Mouse (Mus musculus): ENCODE measurements around the gene Polg2.
"Not testable (repeated sequence)": the region's sequence is repeated elsewhere in the genome, so short reads cannot be mapped to it uniquely, and the experiment has no call there.

Polg2 gene

DNA sequence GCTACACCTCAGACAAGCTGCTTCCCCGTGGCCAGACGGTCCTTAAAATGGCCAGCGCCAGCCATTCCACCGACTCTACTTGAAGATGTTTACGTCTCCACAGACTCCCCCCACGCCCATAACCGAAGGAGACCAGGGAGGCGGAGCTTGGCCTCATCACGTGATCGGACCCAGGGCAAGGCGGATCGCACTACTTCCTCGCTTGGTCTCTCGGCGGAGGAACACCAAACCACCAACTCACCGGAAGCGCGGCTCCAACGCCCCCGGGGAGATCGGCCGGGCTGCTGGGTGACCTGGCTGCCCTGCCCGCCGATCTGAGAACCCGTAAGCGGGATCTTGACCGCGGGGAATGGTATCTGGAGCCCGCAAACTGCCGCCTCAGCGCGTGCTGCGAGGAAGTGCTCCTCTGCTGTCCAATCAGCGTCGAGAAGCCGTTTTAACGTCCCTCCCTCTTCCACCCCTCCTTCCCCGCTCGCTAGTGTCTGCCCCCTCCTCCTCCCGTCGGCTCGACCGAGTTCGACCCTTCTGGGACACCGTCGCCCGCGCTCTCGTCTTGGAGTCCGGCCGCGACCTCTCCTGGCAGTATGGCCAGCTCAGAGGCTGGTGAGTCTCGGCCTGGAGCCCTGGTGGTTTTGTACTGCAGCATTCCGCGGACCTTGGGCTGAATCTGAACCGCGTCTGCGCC is 9.6 kb upstream of the Polg2 start, which contains the start of the genes Ddx5 and Cep95:
TSS of gene Ddx5 (minus strand) at position 411 of the 685 bp plus-strand sequence.
TSS of gene Cep95 (plus strand) at position 478 of the 685 bp plus-strand sequence.
- peak; percentile 100 for DNase-seq

DNA sequence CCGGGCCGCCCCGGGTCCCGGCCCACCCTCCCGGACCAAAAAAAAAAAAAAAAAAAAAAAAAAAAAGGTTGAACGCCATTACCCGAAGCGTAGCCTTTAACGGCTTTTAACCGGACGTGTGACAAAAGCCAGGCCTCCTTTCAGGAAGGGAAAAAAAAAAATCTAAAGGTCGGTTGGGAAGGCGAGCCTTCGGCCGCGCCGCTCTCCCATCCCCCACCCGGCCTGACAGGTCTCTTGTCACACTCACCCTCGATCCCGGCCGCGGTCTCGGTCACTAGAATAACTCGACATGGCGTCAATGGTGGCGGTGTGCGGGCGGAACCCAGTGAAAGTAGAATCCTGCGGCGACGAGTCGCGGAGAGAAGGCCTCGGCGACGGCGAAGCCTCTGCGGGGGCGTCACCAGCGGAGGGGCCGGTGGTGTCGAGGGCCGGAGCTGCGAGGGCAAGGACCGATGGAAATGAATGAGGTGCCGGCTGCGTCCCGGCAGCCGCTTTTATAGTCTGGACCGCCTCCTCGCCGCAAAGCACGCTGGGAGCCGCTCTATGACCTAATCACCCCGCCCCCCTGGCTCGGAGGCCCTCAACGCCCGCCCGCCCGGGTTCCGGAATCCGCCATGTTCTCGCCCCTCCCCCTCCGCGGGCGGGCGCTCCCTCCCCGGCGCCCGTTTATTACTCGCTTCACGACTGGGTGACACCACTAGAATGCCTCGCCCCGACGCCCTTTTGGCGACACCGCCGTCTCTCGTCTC is 8.9 kb upstream of the Polg2 start:
- peak; percentile 99 for DNase-seq

DNA sequence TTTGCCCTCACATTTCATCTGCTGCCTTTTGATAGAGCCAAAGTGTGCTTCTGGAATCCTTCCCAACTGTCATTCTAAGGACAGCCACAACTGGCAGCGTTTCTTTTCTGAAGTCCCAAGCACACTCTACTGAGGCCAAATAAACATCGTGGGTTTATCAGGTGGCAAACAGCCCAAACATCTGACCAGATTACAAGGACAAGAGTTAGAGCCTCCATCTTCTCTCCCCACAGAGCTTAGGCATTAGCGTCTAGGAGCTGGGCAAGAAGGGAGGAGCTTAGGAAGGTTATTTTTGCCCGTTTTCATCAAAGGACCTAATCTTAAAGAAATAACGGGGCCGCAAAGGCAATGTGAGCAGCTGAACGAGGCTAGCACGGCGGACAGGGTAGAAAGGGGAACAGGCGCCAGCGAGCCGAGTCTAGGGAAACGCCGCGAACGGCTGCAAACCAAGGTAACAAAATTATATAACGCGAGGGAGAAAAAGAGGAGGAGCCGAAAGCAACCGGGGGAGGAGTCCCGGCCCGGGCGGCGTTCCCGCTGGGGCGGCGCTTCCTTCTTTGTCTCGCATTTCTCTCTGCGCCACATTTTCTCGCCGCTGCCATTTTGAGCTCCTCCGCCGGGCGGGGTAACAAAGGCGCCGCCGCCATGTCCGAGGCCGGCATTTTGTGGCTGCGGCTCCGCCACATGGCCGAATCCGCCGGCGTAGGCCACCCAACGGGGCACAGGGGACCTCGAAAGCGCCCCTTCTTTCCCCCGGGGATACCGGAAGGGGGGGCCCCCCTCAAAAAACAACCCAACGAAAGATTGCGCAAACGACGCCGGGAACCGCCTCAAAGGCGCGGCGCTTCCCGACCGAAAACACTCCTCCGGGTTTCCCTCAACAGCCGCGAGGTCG is 8.0 kb upstream of the Polg2 start:
- DNase-seq: peak; percentile 92

DNA sequence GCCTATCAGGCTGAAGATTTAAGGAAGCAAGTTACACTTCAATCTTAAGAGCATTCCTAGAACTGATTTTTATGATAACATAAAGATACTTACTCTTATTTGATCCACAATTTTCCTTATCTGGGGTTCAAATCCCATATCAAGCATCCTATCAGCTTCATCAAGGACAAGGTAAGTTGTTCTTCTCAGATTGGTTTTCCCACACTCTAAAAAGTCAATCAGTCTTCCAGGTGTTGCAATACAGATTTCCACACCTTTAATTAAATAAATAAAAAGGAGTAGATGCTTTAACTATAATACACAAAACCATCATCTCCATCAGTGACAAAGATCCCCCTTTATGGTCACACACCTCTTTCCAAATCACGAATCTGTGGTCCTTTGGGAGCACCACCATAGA is 5.7 kb upstream of the Polg2 start:
- no peak for DNase-seq

DNA sequence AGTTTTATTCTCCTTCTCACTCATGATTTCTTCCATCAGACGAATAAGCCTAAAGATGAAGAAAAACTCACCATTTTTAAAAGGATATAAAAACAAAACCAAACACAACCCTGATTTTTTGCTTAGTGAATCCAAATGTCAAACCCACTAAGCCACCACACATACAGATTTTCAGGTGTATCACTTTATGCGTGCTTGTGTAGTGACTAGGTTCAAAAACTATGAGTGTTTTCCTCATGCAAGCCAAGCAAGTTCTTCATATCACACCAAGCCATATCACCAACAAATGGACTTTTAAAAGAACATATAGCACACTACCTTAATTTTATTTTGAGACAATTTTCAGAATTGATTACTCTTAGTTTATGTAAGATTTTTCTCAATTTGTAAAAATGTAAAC is 5.1 kb upstream of the Polg2 start:
- DNase-seq: no peak

DNA sequence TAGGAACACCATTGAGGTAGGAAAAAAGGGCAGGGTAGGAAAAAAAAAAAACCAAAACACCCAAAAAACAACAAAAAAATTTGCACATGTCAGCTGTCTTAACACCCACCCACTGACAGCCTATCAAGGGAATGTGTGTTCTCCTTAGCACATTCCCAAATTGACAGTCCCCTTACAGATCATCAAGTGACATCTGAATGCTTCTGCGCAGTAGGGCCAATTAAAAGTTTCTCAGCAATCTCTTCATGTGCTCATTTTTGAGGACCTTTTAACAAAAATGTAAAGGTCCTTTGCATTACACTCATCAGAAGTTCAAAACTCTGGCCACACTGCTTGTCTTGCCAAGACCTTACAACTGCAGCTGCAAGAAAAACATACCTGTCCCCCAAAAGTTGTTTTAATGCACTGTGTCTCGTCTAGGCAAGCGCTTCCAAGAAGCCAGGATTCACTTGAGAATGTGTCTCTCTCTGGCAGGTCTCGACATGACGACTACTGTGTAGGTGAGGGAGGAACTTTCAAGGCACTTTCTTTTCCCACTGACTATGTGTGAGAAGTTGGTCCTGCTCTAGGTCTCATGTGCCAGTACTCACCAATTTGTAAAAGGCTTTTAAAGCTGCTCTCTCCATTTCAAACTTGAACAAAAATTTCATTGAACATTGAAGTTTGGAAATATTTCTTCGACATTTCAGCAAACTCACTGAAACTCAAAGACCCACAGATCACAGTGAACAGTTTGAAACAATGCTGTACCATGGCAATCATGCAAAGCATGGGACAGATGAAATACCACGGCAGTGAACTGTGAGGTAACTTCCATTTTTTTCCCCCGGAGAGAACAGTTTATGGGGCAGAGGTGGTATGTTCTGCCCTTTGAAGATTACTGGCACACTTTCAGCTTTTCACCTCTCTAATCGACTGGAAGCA is 3.8 kb upstream of the Polg2 start:
- no peak for DNase-seq

DNA sequence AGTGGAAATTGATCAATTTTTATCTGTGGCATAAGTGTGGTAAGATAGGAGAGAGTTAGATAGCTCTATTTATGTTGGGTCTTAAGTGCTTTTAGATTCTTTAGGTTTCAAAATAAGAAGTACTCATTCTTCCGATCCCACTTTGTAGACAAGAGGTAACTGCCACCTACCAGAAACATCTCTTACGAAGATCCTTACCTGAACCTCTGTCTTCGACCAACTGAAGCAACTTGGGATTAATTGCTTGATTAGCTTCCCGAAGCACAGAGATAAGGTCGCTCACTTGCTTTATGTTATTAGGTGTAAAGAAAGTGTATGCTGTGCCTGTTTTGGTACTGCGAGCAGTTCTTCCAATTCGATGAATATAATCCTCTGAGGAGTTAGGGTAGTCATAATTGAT is 2.9 kb upstream of the Polg2 start:
- not testable (repeated sequence) for DNase-seq

DNA sequence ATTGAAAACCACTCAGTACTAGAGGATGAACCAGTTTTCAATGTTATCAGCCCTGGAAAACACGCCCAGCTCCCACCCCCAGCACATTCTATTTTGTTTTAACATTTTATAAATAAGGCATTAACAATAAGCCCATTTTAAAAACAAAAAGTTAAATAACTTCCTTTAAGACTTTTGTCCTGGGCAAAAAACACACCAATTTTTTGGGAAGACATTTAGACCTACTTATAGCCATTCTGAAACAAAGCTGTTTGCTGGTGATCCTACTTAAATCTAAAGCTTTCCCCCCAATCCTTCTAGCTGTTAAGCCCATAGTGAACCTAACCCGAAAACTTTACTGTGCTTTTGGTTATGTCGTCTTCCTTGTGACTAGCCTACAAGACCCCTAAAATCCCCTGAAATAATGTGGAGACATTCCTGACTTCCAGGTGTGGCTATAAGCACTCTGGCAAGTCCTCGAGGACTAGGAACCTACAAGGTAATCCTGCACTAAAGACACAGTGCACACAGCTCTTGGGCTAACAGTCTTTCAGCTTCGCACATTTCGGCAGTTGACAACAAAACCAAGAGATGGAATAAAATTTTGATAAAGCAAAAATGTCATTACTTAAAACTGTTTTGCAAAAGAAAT is 1.4 kb upstream of the Polg2 start:
- no peak for DNase-seq

DNA sequence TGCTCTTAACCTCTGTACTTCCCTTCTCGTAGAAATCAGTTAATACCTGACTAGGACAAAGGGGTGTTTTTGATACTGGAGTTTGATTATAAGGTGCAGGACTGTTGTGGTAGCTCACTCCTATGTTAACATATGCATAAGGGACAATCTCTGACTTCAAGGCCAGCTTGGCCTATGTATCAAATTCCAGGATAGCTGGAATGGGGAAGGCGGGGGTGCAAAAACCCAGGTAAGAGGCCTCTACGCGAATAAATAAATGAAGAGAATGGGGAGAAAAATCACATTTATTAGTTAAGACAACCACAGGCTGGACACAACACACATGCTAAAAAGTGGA is 720 bp upstream of the Polg2 start:
- DNase-seq: no peak

DNA sequence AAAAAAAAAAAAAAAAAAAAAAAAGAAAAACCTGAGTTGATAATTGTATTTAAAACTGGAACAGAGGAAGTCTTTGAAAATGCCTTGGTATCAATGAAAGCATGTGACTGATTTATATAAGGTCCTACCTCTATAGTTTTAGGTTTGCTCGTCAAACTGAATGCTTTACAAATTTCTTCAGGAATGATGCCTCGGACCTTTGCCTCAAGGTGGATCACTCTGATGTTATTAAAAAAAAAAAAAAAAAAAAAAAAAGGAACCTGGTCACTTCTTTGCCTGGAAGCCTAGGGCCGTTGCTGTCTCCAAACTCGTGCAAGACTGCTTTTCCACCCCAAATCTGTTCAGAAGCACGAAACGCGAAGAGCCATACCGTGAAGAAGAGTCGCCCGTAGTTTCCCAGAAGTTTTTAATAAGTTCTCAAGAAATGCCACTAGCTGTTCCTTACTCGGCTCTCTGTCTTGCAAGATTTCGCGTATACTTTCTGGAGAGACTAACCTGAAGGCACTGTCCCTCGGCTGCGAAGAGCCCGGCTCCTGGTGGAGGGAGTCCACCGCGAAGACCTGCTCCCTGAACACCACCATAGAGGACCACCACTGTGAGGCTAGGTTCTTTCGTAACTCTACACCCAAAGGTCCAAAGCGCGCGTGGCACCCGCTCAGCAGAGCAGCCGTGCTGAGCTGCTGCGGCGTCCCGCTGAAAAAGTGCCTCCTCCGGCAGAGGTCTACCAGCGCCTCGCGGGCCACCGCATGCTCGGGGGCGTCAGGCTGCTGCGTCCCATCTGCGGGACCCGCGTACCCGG is 549 bp downstream of the Polg2 start:
- DNase-seq: no peak

DNA sequence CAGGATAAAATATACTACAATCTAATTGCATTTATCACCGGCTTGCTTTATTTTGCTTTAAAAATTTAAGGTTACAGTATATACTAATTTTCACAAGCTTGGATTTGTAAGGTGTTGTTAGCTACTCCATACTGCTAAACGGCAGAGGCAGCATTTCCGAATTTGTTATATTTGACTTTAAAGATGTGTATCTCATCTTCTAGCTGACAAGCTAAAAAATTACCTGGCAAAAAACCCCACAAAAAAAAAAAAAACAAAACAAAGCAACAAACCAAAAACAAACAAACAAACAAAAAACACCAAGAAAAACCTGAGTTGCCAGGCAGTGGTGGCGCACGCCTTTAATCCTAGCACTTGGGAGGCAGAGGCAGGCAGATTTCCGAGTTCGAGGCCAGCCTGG is 1.2 kb downstream of the Polg2 start:
- no peak for DNase-seq

DNA sequence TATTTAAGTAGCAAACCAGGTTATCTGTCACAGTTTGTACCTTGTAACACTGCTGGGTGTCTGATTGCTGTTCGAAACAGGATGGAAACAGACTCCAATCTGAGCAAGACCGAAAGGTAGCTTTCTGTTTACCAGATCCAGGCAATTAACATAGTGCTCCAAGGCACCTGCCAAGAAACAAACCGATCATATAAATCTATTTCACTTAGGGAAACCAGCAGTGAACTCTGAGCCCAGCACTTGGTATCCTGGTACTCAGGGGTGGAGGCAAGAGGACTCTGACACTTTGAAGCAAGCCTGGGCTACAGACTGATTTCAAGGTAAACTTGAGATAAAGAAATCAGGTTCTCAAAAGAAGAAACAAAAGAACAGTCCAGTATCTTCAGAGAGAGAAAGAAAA is 1.9 kb downstream of the Polg2 start:
- DNase-seq: peak; percentile 30

DNA sequence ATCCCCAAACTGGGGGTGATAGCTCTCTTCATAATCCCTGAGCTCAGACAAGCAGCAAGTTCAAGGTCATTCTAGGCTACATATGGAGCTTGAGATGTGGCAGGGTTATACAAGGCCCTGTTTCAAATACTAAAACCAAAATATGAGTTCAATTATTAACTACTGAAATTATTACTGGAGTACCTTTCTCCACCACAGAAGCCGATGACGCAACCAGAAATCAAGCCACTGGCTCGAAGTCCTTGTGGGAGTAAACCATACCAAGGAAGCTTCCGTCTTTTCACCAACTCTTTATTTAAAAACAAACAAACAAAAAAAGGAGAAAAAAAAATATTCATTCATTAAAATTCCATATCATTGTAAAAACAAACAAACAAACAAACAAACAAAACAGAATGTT is 2.4 kb downstream of the Polg2 start:
- DNase-seq: peak; percentile 30

DNA sequence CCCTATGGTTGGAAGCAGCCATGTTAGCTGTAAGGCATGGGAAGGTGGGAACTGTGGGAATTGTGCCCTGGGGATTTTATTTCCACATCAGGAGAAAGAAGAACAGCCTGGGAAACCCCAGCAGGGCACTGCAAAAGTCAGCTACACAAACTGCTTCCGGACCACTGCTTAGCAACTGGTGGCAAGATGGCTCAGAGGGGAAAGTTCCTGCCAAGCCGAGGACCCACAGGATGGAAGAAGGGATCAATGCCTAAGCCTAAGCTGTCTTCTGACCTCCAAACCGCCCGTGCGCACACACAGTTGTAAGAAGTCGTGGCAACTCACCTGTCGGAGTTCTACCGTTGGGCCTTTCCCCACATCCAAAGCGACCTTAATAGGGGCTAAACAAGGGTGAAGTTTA is 6.3 kb downstream of the Polg2 start:
- no peak for DNase-seq

DNA sequence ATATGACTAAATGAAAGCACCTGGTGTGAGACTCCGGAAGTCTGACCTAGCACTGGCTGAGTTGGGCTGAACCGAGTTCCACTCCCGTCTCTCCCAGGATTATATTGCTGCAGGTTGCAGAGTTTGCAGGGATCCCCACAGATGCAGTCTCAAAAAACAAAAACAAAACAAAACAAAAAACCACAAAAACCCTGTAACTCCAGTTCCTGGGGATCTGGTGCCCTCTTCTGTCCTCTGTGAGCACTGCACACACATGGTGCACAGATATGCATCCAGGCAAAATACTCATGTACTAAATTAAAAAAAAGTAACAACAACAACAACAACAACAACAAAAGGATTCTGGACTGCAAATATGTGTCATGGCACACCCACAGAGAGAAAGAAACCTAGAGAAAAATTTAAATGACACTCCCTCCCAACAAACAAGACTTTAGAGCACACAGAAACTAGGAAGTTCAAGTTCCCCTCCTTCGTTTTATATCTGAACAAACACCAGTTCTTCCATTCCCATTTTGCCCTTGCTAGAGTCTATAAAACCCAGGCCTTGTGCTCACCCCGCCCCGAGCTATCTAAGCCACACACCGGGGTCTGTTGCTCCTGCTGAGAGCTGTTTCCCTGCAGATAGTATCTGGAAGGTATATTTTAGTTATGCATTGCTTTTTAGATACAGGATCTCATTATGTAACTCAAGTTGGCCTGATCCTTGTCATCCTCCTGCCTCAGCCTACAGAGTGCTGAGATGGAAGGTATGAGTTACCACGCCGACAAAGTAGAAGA is 9.0 kb downstream of the Polg2 start:
- no peak for DNase-seq

DNA sequence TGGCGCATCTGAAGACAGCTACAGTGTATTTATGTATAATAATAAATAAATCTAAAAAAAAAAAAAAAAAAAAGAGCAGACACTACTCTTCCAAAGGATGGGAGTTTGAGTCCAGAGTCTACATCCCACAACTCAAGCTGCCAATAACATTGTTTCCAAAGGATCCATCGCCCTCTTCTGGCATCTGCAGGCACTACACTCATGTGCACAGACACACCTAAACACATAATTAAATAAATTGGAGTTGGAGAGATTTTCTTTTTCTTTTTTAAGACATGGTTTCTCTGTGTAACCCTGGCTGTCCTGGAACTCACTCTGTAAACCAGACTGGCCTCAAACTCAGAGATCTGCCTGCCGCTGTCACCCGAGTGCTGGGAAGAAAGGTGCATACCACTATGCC is 11.8 kb downstream of the Polg2 start:
- DNase-seq: no peak

DNA sequence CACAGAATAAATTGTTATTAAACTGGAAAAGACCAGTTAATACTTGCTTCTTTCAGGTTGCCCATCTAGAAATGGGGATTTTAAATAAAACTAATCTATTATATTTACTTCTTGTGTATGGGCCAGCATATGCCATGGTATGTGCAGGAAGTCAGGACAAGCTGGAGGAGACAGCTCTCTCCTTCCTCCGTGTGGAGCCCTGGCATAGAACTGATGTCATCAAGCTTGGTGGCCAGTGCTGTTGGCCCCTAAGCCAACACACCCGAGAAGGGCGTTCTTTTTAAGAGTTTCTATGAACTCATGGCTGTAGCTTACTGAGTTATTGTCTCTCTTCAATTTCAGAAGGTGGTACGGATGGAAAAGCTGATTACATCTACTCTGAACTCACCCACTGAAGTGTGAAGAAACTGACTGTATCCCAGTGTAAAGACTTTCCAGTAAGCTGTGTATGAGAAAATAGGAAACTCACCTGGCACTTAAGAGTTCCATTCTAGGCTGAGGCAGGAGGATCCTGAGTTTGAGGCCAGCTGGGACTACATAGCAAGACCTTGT is 12.7 kb downstream of the Polg2 start:
- DNase-seq: no peak

DNA sequence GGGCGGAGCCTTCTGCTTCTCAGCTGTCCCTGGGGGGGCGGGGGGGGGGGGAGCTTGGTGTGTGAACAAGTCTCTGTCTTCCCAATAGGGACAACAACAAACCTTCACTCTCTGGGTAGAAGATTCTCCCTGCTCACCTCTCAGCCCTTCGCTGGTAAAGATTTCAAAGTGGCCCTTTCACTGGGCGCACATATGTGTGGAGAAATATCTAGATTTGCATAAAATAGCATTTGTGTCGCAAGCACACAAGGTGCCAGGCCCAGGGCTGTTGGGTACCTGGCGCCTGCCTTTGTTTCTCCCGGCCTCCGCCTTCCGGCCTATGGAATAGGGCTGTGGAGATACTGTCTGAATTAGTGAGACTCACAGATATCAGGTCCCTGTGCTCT is 16.5 kb downstream of the Polg2 start:
- DNase-seq: no peak

DNA sequence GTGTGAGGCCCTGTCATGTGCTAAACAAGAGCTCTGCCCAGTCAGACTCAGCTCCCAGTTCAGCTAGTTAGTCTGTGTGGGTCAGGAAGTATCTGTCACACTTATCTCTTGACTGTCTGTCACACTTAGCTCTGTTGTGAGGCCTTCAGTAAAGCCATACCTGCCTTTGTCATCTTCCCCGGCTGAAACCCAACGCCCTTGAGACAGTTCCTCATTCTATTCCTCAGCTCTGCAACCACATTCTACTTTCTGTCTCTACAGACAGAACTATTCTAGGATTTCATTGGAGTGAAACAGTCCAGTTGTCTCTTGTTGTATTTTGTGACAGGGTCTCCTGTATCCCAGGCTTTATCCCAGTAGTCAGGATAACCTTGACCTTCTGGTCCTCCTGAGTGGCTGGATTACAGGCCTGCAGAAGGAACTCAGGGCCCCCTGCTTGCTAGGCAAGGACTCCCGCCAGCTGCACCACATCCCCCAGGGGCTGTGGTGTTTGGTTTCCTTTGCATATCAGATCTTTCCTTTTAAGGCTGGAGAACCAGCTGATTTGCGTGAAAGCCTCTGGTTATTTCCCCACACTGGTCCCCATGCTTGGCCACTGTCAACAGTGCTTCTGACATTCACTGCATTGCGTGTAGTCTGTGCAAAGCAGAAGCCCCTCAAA is 17.1 kb downstream of the Polg2 start:
- DNase-seq: no peak

Measured in kidney, adult 18-20 months (tissue).